Mouse (Mus musculus): ENCODE results near the gene Cdk5rap2.

Cdk5rap2 gene

GRCm38 (mm10) chr4:70259726-70260418 lies 150.4 kb downstream of the Cdk5rap2 start:
- DNase-seq, result peak; percentile 59

GRCm38 (mm10) chr4:70258826-70259225 lies 151.4 kb downstream of the Cdk5rap2 start:
- DNase-seq, result no peak

- DNase-seq, result peak; percentile 82
Measured at GRCm38 (mm10) chr4:70258205-70258604, 152.0 kb downstream of the Cdk5rap2 start.

GRCm38 (mm10) chr4:70251782-70252181 lies 158.5 kb downstream of the Cdk5rap2 start:
- DNase-seq, result no peak

DNA sequence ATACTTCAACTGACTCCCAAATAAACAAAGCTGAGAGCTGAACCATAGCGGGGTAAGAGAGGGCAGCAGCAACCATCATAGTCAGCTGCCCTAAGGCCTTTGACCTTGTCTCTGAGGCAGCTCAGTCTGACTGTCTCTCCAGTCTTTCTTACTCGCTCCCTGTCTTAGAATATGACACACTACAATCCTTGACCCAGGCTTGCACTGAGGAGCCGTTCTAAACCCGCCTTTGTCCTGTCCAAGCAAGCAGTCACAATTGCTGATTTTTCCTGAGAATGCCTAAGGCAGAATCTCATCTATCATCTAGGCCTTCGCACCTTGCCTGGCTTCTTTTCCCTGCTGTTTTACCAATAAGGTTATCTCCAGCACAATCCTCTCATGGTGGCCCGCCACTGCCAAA lies 164.5 kb downstream of the Cdk5rap2 start:
- no peak for DNase-seq

- DNase-seq, result no peak
Measured at GRCm38 (mm10) chr4:70243561-70244120, 166.6 kb downstream of the Cdk5rap2 start.

GRCm38 (mm10) chr4:70239731-70240130 lies 170.5 kb downstream of the Cdk5rap2 start:
- no peak for DNase-seq

GRCm38 (mm10) chr4:70238862-70239261 lies 171.4 kb downstream of the Cdk5rap2 start:
- no peak for DNase-seq

GRCm38 (mm10) chr4:70232383-70232782 lies 177.9 kb downstream of the Cdk5rap2 start:
- DNase-seq, result no peak

DNA sequence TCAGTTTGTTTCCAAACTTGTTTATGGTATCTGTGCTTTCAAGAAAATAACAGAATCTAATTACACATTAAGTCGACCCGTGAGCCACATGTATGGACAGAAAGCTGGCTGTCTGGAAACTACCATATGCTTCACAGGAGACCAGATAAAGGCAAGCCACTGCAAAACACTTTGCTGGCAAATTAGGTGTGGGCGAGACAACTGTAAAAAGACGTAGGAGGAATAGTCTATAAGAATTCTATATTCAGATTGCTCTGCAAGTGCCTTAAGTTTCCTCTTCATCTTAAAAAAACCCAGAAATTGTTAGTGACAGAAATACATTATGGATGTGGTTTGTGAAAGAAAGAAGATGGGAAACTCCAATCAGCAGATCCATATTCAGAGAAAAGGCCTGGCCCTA lies 180.4 kb downstream of the Cdk5rap2 start:
- DNase-seq, result peak; percentile 69

GRCm38 (mm10) chr4:70228350-70228749 lies 181.9 kb downstream of the Cdk5rap2 start:
- no peak for DNase-seq

DNA sequence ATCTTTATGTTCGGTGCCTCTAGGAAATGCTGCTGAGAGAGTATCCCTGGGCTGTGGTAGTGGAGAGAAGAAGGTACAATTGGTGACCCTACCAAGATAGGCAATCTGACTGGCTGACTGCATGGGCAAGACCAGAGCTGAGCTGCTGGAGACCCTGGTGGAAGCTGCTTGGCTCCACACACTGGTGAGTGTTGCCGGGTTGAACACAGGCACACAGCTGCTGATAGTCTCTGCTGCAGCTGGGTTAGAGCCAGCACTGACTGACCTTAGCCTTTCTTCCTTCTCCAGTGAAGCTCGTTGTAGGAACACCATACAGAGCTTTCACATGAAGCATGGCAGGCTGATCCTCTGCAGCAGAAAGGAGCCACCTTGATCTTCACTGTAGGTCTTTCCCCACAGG lies 182.6 kb downstream of the Cdk5rap2 start:
- DNase-seq, result no peak

- DNase-seq, result no peak
Measured at GRCm38 (mm10) chr4:70224503-70224902, 185.7 kb downstream of the Cdk5rap2 start.

- DNase-seq, result no peak
Measured at GRCm38 (mm10) chr4:70221878-70222277, 188.4 kb downstream of the Cdk5rap2 start.

DNA sequence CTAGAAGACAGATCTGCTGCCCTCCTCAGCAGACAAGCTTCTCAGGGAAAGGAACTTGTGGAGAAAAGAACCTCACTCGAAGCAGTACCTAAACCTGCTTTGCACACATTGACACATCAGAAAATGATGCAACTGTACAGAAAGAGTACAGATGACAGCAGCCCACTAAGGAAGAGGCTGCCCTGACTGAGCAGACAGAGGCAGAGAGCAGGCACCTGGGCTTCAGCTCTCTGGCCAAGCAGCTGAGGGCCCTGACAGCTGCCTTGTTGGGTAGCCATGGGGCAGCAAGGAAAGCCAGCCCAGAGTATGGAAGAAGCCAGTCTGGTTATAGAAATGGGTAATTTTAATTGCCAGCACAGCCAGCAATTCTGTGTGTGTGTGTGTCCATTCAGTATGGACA lies 188.9 kb downstream of the Cdk5rap2 start:
- no peak for DNase-seq

- peak; percentile 50 for DNase-seq
Measured at GRCm38 (mm10) chr4:70220277-70221180, 189.7 kb downstream of the Cdk5rap2 start.

DNA sequence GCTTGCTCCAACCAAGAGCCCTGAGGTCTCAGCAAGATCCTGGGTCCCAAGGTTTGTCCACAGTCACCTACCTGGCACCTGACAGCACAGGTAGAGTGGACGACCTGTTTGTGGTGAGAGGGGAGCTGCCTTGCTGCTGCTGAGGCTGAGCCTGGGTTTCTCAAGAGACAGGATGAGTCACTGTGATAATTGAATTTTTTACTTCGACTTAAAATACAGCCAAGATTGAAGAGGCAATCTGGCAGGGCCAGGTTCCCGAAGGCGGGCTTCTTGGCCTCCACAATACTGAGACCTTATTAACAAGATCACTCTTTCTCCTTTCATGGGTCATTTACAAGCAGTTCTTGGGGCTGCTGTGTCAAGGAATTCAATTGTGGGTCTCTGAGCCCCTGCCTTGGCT lies 190.5 kb downstream of the Cdk5rap2 start:
- DNase-seq, result peak; percentile 49

GRCm38 (mm10) chr4:70185971-70186370 lies 224.3 kb downstream of the Cdk5rap2 start:
- DNase-seq, result peak; percentile 48
